Mouse (Mus musculus): Measurements from ENCODE around the gene Hist1h3i. TPM values are rescaled to one million over a fixed set of nuclear protein-coding genes. Genes with fewer than 3 reads are reported as not detected.

Hist1h3i gene
- total RNA-seq, 2 experiments from 2014 or later: 61.5 to 78.2 TPM

DNA sequence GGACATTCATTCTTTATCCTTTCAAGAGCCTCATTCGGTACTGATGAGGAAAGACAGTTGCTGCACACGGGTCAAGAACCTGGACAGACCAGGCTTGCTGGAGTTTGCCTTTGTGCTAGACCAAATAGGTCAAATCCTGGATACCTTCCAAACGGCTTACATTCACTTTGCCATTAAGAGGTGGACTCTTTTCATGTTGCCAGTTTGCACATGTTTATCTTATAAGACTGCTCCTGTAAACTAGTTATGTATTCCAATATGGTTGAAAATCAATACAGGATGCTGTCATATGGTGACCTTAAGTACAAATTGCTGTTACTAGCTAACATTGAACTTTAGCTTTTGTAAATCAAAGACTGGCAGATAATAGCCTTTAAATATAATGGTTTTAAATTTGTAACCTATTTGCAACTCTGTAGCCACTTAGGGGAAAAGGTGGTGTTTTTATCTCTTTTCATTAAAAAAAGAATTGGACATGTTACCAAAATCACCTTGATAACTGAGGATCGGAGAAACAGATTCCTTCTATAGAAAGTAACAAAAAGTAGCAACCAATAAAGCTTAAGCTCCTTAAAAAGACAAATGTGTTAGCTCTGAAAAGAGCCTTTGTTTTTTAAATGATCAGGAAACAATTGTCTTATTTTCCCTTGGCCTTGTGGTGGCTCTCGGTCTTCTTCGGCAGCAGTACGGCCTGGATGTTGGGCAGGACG lies 3.2 kb upstream of the Hist1h3i start:
- DNase-seq (ENCODE audit: low spot score in 2 of 2): no peak
- intact Hi-C loops (cut with DNase I): loop anchor here (10.0 kb wide), 2 partner anchors 1798 to 1968 kb away; partner anchors contain the start of genes Hist1h2ab, Hist1h3b, Hist1h4b and Hist1h4d

DNA sequence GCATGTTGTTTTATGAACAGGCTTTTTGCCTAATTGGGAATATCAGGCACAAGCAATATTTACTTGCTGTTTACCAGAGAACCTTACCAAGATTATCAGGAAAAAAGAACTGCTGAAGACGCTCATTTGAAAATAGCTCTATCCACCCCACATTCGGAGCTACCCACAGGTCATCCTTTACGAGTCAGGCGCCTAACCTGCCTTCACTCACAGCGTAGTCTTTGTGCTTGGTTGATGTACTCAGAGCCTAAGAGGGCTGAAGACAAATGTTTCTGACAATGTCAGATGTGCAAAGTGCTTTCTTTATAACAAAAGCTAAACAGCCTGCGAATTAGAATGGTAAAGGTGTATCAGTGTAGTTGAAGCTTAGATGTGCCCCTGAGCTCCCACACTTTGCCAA lies 1.1 kb upstream of the Hist1h3i start:
- intact Hi-C loops (cut with DNase I): loop anchor here (10.0 kb wide), 2 partner anchors 1800 to 1970 kb away; partner anchors contain the start of genes Hist1h2ab, Hist1h3b, Hist1h4b and Hist1h4d
- DNase-seq (ENCODE audit: low spot score in 2 of 2): no peak

DNA sequence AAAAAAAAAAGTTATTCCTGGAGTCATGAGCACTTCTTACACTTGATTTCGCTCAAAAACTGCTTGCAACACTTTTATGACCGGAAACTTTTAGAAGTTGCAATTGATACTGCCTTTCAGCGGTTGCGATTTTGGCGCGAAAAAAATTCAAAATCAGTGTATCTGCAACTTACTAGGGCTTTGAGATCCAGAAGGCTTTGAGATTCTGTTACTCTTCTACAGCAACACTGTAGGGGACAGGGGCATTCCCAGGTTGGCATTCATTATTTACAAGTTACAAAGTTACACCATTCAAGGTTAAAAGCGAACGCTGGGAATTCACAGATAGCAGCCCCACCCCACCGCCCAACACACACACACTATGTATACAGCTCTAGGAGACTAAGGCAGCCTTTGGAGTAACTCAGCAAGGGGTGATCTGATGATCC lies 578 bp upstream of the Hist1h3i start:
- peak; percentile 23 to 45 for DNase-seq (ENCODE audit: low spot score in 2 of 2)
- intact Hi-C loops (cut with DNase I): loop anchor here (2.0 to 10.0 kb wide), 4 partner anchors 31 to 1971 kb away; partner anchors contain the start of genes Hist1h2ab, Hist1h2ai, Hist1h2ak and Hist1h2bl

DNA sequence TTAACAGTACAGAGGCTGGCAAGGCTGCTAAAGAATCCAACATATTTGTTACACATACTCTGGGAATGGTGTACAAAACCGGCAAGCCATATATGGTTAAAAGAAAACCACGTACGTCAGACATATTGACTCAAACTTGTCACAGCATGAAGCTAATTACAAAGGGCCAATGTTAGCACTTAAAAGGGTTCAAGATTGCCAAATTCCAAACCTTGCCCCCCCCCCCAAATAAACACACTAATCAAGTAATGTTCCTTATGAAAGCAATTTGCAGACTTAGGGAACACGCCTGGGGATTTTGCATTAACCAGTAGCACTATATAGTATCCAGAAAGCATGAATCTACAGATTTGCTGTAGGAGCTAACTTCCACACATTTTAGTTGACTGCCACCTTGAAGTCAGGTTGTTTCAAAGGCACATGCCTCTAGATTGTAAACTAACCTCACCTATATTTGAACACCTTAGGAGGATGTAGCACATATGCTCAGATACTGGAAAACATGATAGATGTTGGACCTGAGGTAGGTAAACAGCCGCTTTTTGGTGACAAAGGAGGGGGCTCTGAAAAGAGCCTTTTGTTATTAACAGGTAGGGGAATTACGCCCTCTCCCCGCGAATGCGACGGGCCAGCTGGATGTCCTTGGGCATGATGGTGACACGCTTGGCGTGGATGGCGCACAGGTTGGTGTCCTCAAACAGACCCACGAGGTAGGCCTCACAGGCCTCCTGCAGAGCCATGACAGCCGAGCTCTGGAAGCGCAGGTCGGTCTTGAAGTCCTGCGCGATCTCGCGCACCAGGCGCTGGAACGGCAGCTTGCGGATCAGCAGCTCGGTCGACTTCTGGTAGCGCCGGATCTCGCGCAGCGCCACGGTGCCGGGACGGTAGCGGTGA lies 562 bp downstream of the Hist1h3i start:
- peak in 1 of 2 experiments; percentile 24 for DNase-seq (ENCODE audit: low spot score in 2 of 2)
- intact Hi-C loops (cut with DNase I): loop anchor here (2.0 to 10.0 kb wide), 4 partner anchors 30 to 1972 kb away; partner anchors contain the start of genes Hist1h2ab, Hist1h2ai, Hist1h2ak and Hist1h2bl

DNA sequence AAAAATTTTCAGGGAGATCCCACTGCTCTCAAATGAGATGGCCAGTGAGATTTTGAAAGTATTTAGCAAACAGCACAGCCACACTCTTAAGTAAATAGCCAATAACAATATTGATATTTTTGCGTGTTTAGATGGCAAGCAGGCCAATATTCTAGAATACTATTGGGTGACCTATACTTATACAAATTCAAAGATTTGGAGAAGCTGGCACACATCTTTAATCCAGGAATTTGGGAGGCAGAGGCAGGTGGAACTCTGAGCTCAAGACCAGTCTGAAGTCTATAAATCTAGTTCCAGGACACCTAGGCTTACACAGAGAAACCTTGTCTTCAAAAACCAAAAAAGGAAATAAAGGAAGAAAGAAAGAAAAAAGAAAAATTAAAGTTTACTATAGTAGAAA lies 1.5 kb downstream of the Hist1h3i start:
- intact Hi-C loops (cut with DNase I): loop anchor here (2.0 to 10.0 kb wide), 4 partner anchors 29 to 1973 kb away; partner anchors contain the start of genes Hist1h2ab, Hist1h2ai, Hist1h2ak and Hist1h2bl
- no peak for DNase-seq (ENCODE audit: low spot score in 2 of 2)

DNA sequence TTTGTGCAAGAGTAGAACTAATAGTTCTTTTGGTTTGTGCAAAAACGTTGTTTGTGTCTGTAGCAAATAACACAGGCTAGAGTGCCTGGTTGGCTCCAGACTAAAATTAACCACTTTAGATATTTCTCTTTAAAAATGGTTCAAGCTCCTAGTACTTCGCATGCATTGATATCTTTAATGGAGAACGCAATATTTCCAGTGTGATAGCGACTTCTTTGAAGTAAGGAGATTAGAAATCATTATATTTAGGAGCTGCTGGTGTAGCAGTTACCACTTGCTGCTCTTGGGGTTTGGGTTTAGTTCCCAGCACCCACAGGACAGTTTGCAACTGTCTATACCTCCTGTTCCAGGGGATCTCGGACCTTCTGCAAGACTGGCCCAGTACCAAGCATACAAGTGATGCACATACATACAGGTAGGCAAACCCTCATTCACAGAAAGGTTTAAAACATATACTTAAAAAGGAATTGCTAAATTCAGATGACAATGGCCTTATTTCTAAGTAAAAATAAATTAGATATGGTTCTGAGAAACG lies 2.1 kb downstream of the Hist1h3i start:
- DNase-seq (ENCODE audit: low spot score in 2 of 2): no peak
- intact Hi-C loops (cut with DNase I): loop anchor here (10.0 kb wide), 2 partner anchors 1804 to 1974 kb away; partner anchors contain the start of genes Hist1h2ab, Hist1h3b, Hist1h4b and Hist1h4d

DNA sequence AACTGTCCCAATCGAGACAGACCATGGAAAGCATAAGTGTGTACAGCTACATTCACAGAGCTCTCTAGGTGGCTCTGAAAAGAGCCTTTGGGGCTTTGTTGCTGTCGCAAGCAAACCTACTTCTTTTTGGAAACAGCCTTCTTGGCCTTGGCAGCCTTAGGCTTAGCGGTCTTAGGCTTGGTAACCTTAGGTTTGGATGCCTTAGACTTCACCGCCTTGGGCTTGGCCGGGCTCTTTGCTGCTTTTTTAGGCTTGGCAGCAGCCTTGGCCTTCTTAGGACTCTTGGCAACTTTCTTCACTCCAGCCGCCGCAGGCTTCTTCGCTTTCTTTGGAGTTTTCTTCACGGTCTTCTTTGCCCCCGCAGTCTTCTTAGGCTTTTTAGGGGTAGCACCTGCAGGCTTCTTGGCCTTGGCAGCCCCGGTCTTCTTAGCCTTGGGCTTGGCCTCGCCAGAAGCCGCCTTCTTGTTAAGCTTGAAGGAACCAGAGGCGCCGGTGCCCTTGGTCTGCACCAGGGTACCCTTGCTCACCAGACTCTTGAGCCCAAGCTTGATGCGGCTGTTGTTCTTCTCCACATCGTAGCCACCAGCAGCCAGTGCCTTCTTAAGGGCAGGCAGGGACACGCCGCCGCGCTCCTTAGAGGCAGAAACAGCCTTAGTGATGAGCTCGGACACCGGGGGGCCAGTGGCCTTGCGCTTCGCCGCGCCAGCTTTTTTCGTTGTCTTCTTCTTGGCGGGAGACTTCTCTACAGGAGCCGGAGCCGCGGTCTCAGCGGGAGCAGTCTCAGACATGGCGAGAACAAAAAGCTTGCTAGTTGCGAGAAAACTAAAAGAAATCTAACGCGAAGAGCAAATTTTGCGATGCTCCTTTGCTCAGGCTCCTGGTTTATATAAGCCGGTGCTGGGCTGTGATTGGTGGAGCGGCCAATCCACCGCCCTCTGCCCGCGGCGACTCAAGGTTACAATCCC lies 3.1 kb downstream of the Hist1h3i start, which contains the start of gene Hist1h1b:
Gene Hist1h1b (minus strand): TSS at position 859 of the 965 bp plus-strand sequence.
- DNase-seq (ENCODE audit: low spot score in 2 of 2): peak; percentile 57 to 77
- intact Hi-C loops (cut with DNase I): loop anchor here (5.0 to 10.0 kb wide), 3 partner anchors 1805 to 1975 kb away; partner anchors contain the start of genes Hist1h2ab, Hist1h2ac, Hist1h2bc and Hist1h3b

DNA sequence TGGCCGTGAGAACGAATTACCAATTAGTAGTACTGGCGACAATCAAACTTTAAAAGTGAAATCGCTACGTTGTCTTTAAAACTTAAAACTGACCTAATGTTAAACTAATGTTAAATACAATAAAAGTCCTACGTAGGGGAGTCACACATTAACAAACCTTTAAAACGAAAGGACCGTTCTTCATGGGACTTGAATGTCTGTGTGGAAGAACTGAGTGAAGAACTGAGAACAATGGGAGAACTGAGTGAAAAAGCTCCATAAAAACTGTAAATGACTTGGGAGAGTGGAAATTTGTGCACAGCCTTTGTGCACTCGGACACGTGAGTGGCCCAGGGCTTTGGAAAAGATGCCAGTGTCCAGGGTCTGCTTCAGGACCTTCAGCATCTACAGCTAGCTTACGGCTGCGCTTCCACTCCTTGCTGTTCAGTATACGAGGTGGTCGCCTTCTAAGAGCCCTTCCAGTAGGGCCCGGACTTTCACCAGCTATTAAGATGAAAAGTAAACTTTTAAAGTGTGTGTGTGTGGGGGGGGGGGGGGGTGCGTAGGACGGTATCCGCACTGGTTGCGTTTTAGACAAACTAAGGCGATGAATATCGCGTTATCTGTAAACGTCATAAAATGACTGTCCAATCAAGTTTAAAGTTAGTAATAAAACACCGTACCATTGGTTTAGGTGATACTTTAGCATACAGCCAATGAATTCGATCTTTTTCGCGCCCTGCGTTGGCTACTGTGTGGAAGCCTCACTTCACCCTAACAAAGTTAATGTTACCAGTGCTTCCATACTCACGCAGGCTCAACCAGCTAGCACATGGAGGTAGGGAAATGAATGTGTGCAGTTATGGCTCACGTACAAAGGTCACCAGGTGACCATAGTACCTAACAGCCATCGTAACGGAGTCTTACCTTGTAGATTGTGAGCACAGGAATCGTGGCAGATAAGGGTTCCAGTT lies 4.1 kb downstream of the Hist1h3i start:
- peak; percentile 70 to 89 for DNase-seq (ENCODE audit: low spot score in 2 of 2)
- intact Hi-C loops (cut with DNase I): loop anchor here (5.0 kb wide), 1 partner anchor 1903 kb away; the partner anchor contains the start of genes Hist1h2ac and Hist1h2bc

DNA sequence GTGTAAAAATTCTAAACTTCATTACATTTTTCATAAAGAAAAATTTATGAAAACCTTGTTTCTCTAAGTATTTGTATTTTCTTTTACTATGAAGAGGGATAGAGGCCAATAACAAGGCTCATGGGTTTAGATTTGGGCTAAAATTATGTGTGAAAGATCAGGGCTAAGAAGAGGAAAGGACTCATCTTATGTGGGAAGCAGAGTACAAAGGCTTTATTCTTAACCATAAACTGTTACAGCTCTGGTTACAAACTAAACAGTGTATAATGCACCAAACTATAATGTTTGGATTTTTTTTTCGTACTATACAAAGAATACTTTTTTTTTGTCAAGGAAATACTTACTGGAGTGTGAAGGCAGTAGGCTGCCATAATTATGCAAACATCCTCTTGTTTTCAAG lies 27.5 kb downstream of the Hist1h3i start:
- intact Hi-C loops (cut with DNase I): loop anchor here (10.0 kb wide), 1 partner anchor 1829 kb away; the partner anchor contains the start of gene Hist1h4d

DNA sequence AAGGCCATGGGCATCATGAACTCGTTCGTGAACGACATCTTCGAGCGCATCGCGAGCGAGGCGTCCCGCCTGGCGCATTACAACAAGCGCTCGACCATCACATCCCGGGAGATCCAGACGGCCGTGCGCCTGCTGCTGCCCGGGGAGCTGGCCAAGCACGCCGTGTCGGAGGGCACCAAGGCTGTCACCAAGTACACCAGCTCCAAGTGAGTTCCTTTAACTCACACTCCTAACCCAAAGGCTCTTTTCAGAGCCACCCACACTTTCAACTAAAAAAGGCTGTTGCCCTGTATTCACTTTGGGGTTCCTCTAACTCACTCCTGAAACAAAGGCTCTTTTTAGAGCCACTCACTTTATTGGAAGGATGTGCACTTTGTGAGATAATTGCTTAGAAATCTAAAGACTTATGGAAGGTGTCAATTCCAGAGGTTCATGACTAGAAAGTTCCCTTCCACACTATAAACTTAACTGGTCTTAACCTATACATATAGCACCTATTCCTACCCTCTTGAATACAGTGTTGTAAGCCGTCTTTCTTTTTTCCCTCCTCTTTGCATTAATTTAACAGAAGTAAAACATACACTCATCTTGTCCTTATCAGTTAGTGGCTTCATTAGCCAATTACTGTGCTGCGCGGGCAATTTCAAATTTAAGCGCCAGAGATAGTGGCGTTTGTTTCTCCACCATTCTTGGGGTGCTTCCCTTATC lies 28.7 kb downstream of the Hist1h3i start:
- intact Hi-C loops (cut with DNase I): loop anchor here (10.0 kb wide), 1 partner anchor 1830 kb away; the partner anchor contains the start of gene Hist1h4d
- DNase-seq (ENCODE audit: low spot score in 2 of 2): peak; percentile 10 to 12

More for the DNA sequence above, 27.5 kb downstream of the Hist1h3i start:
- no peak for DNase-seq (ENCODE audit: low spot score in 2 of 2)

DNA sequence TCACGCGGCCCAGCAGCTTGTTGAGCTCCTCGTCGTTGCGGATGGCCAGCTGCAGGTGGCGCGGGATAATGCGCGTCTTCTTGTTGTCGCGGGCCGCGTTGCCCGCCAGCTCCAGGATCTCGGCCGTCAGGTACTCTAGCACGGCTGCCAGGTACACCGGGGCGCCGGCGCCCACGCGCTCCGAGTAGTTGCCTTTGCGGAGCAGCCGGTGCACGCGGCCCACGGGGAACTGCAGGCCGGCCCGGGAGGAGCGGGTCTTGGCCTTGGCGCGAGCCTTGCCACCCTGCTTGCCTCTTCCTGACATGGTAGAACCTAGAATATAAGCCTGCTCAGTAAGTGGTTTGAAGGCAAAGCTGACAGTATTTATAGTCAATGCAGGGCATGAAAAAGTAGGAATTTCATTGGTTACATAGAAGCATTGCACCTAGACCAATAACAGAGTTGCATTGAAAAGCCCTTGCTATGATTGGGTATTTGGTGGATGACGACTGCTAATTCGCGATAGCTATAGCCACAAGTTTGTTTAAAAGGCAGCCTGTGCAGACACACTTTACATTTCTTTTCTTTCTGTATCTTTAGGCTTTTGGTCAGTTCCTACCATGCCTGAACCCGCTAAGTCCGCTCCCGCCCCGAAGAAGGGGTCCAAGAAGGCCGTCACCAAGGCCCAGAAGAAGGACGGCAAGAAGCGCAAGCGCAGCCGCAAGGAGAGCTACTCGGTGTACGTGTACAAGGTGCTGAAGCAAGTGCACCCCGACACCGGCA lies 29.5 kb downstream of the Hist1h3i start, which contains the start of the genes Hist1h2ak and Hist1h2bn:
Gene Hist1h2ak (minus strand): TSS at position 304 of the 762 bp plus-strand sequence.
Gene Hist1h2bn (plus strand): TSS at position 600 of the 762 bp plus-strand sequence.
- peak; percentile 82 to 96 for DNase-seq (ENCODE audit: low spot score in 2 of 2)
- intact Hi-C loops (cut with DNase I): loop anchor here (2.0 to 10.0 kb wide), 2 partner anchors 29 to 1831 kb away; partner anchors contain the start of genes Hist1h3i and Hist1h4d

DNA sequence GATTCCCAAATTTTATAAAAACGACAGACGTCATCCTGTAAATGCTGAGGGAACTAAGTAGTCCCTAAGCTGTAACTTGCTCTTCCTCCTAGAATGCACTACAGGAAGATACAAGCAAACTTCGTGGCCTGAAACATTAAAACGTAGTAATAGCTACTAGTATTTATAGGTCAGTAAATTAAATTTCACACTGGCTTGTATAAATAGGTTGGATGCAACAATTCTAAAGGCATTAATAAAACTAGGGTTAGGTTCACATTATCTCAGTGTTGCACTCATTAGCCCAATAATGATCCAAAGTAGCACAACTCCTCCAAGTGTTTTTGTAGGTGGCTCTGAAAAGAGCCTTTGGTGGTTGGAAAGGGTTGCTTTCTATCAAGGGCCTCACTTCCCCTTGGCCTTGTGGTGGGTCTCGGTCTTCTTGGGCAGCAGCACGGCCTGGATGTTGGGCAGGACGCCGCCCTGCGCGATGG lies 30.1 kb downstream of the Hist1h3i start:
- intact Hi-C loops (cut with DNase I): loop anchor here (2.0 to 10.0 kb wide), 2 partner anchors 30 to 1832 kb away; partner anchors contain the start of genes Hist1h3i and Hist1h4d
- no peak for DNase-seq (ENCODE audit: low spot score in 2 of 2)

DNA sequence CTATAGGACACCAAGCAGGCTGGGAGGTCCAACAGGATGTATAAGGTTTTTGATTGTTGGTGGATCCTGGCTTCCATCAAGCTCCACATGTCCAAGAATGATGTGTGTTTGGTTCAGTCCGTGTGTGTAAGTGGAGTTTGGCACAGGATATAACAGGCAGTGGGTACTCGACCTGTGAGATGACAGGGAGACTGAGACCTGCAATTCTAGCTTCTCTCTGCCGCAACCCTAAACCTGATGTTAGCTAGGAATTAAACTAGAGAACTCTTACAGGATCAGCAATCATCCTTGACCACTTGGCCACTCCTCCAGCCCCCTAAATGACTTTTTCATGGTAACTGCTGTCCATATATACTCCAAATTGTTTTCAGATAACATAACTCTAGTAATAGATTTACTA lies 30.8 kb downstream of the Hist1h3i start:
- intact Hi-C loops (cut with DNase I): loop anchor here (2.0 to 10.0 kb wide), 2 partner anchors 30 to 1832 kb away; partner anchors contain the start of genes Hist1h3i and Hist1h4d
- DNase-seq (ENCODE audit: low spot score in 2 of 2): no peak

DNA sequence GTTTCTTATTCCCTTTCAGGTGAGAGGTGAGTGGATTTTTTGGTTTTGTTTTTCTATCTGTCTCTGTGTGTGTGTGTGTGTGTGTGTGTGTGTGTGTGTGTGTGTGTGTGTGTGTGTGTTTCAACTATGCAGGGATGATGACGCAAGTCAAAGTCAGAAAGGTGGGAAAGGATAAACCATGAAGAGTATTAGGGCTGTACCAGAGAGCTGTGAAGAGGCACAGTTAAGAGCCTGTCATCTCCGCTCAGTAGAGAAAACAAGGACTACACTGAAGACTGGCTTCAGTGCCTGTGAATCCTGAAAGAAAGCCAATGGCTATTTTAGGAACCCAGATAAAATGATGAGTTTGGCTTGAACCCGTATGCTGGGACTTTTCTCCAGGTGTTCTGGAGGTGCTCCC lies 31.3 kb downstream of the Hist1h3i start:
- no peak for DNase-seq (ENCODE audit: low spot score in 2 of 2)
- intact Hi-C loops (cut with DNase I): loop anchor here (2.0 to 10.0 kb wide), 3 partner anchors 31 to 1833 kb away; partner anchors contain the start of genes Hist1h2ai, Hist1h2bl, Hist1h3h and Hist1h3i

DNA sequence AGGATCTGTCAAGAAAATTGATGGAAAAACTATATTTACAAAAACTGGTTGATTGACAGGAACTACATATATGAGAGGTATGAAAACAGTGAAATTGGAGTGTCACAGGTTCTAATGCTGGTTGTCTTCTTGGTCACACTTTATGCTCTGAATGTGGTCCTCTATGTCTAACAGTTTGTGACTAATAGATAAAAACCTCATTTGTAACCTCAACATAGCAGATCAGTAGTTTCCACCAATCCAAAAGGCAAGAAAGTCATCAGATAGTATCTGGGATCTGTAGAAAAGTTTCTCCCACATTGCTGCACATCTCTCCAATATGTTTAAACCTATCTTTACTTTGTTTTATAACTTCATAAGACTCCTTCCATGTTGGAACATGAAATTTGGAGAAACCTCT lies 31.8 kb downstream of the Hist1h3i start:
- intact Hi-C loops (cut with DNase I): loop anchor here (2.0 to 10.0 kb wide), 2 partner anchors 35 to 1833 kb away; partner anchors contain the start of genes Hist1h2ai, Hist1h2bl, Hist1h3h and Hist1h4d

More for the DNA sequence above, 31.8 kb downstream of the Hist1h3i start:
- no peak for DNase-seq (ENCODE audit: low spot score in 2 of 2)

Measured in left cerebral cortex, postnatal 25 days (tissue).